ENCODE assay signal across 25 mouse cellular contexts in the genomic region with DNA sequence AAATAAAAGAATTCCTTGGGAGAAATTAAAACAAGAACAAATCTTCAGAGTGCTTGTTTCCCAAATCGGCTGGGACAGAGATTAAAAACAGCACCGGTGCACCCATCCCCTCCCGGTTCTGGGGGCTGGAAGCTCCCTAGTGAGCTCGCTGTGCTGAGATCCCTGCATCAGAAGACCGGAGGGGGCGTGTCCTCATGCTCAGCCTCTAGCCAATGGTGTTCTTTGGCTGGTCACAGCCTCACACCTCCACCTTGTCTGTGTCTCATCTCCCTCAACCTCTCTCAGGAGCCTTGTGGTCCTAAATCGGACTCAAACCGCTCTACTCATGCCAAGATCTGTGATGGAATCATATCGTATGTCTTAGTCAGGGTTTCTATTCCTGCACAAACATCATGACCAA. TPM values are rescaled to one million over a fixed set of nuclear protein-coding genes. Genes with fewer than 3 reads are reported as not detected.
A peak's percentile ranks its signal among the peaks of the same experiment; 100 is the strongest.
DNase-seq lines count a peak whose midpoint lies in the region; ATAC-seq lines count a peak whose summit lies in the region.
"Had no signal": no experiment of that assay in that cellular context is flagged by ENCODE, and none has a peak within 500 bp of the region (broad histone marks: within the 10 kb centered on the region; RNA-seq: fewer than 3 reads in every experiment).

No protein-coding gene starts in this region.

- no peak for ATAC-seq in granulocyte monocyte progenitor cell, adult 5-6 weeks (replicated peaks; ENCODE audit: poor library complexity, severe bottlenecking)
- ATAC-seq: activated CD4-positive, CD25-positive, alpha-beta regulatory T cell, adult 4 months; CD4-positive, CD25-positive, alpha-beta regulatory T cell, adult 4 months; forebrain, embryonic 13.5 days; forebrain, embryonic 15.5 days; forebrain, postnatal 0 days; Patski had no signal

- DNase-seq in ES-CJ7 (ENCODE audit: low read depth, low spot score) (peak; percentile 80), R1 (ENCODE audit: low read depth, low spot score) (peak; percentile 64)
- peak; percentile 18 for DNase-seq in induced T-regulatory cell, adult 2 months (ENCODE audit: low read depth)
- no peak for DNase-seq in kidney, postnatal 25 days
- no peak for DNase-seq in thymus, postnatal 4 days
- DNase-seq in thymus, postnatal 10 days (ENCODE audit: low spot score in 2 of 2) = no peak
- DNase-seq: adrenal gland, adult 8-10 months; adrenal gland, postnatal 14 days; adrenal gland, postnatal 36 days; B cell, adult 2 months; cerebellum, adult 11-12 months; cerebellum, adult 2 months; cerebellum, adult 9-10 months; cerebellum, postnatal 10 days; cerebellum, postnatal 25 days; forebrain, postnatal 0 days had no signal

RNA-seq across cellular contexts. Expression of a gene that starts 8.3 kb away (rescaled TPM):
- not detected in 2 replicates for total RNA-seq in granulocyte monocyte progenitor cell, adult 5-6 weeks (2014; fragmentation: Nextera tagmentation)
- not detected in 2 replicates for total RNA-seq in granulocyte monocyte progenitor cell, adult 5-6 weeks (2017)
- total RNA-seq: adrenal gland, adult 18-20 months; adrenal gland, adult 8-10 months; CH12.LX; forebrain, postnatal 0 days; G1E had no signal

RNA-seq across cellular contexts. Expression of a gene that starts 39.3 kb away (rescaled TPM):
- total RNA-seq in granulocyte monocyte progenitor cell, adult 5-6 weeks (2014; fragmentation: Nextera tagmentation) = 14.9 and 23.6 TPM in 2 replicates
- 10.9 and 11.2 TPM in 2 replicates for total RNA-seq in granulocyte monocyte progenitor cell, adult 5-6 weeks (2017)

RNA-seq across cellular contexts. Expression of a gene that starts 52.3 kb away (rescaled TPM):
- total RNA-seq in granulocyte monocyte progenitor cell, adult 5-6 weeks (2014; fragmentation: Nextera tagmentation) = not detected in 2 replicates
- not detected in 2 replicates for total RNA-seq in granulocyte monocyte progenitor cell, adult 5-6 weeks (2017)

Comparison
In these comparisons a context has a peak if more than half of its experiments do, and no peak if none do; other contexts are left out.
1. DNase-seq: peak in ES-CJ7 (single experiment), R1 (single experiment) and induced T-regulatory cell, adult 2 months (single experiment); none in kidney, postnatal 25 days (0 of 2), thymus, postnatal 4 days (single experiment) and thymus, postnatal 10 days (0 of 2).